Mouse (Mus musculus) liver, embryonic 13.5 days (tissue): ENCODE results near the gene Tpgs1. TPM values are rescaled to one million over a fixed set of nuclear protein-coding genes. Genes with fewer than 3 reads are reported as not detected.

Source experiments
- ATAC-seq: fragments of 200-750 bp; cut with Nextera tagmentation; 2 replicates; pipeline ENCODE4 v1.8.0; 2017; ENCODE audit warnings: low read depth, mild to moderate bottlenecking, moderate number of reproducible peaks, moderate library complexity
- DNase-seq: peaks from one replicate; pipeline ENCODE4 v3.0.0; 2022
- H3K27ac ChIP-seq: fragments of 300-500 bp; sonication (generic); 2 replicates; pipeline ENCODE4 v1.5.1; 2015; ENCODE audit warnings: moderate library complexity, mild to moderate bottlenecking, inconsistent platforms
- H3K27me3 ChIP-seq: fragments of 300-500 bp; sonication (generic); 2 replicates; pipeline ENCODE4 v1.6.1; 2015; ENCODE audit warnings: mild to moderate bottlenecking, inconsistent platforms
- H3K36me3 ChIP-seq: fragments of 300-500 bp; sonication (generic); 2 replicates; pipeline ENCODE4 v1.6.1; 2015; ENCODE audit warnings: mild to moderate bottlenecking, inconsistent platforms
- H3K4me1 ChIP-seq: fragments of 300-500 bp; sonication (generic); replicated peaks from 2 replicates; pipeline ENCODE4 v1.6.1; 2015; ENCODE audit warnings: inconsistent platforms
- H3K4me2 ChIP-seq: fragments of 300-500 bp; sonication (generic); 2 replicates; pipeline ENCODE4 v1.6.1; 2015; ENCODE audit warnings: inconsistent platforms, mild to moderate bottlenecking, moderate library complexity
- H3K4me3 ChIP-seq: fragments of 300-500 bp; sonication (generic); replicated peaks from 2 replicates; pipeline ENCODE4 v1.5.1; 2015; ENCODE audit warnings: mild to moderate bottlenecking, inconsistent platforms
- H3K9ac ChIP-seq: fragments of 300-500 bp; sonication (generic); 2 replicates; pipeline ENCODE4 v1.6.1; 2015; ENCODE audit warnings: mild to moderate bottlenecking, inconsistent platforms
- H3K9me3 ChIP-seq: fragments of 300-500 bp; sonication (generic); replicated peaks from 2 replicates; pipeline ENCODE4 v1.6.1; 2016; ENCODE audit warnings: inconsistent platforms
- WGBS: fragments of 180-500 bp; shearing (Covaris S2); methylation state at CpG from one replicate; pipeline ENCODE4 v1.1.7; 2015; ENCODE audit not compliant: insufficient replicate concordance; 5-methylcytosine and 5-hydroxymethylcytosine counted together
- polyA plus RNA-seq: library from polyadenylated mRNA; unstranded; fragments of >200 nt; fragmentation: Nextera tagmentation; extraction: Ambion mirVana; gene quantifications from 2 replicates; pipeline ENCODE4 v1.2.1, GENCODE M21; 2015

Tpgs1 gene
- polyA plus RNA-seq, 1 experiment from 2014 or later = 27.5 TPM

- Histone ChIP-seq H3K36me3 (peaks cover 44% of the 10 kb centered on the region), H3K9me3 (no peaks in the 10 kb centered on the region), H3K9ac (peak overlapping the region; percentile 91), H3K27me3 (peaks cover 2% of the 10 kb centered on the region; the same call in 1 of the 2 replicates), H3K4me2 (peak overlapping the region; percentile 95), H3K4me3 (peak overlapping the region; percentile 91), H3K27ac (peak overlapping the region; percentile 98), H3K4me1 (peaks cover 42% of the 10 kb centered on the region)
- DNase-seq = peak; percentile 58
- no peak for ATAC-seq
- 2% methylated on average over 10 of the region's 10 CpGs for WGBS
Measured at GRCm38 (mm10) chr10:79682916-79683582, 13.9 kb downstream of the Tpgs1 start.

GRCm38 (mm10) chr10:79683726-79684640 lies 14.8 kb downstream of the Tpgs1 start:
- ATAC-seq (no peak), DNase-seq (peak; percentile 37)
- Histone ChIP-seq H3K4me2 (peak overlapping the region; percentile 95), H3K9ac (peak overlapping the region; percentile 91), H3K4me1 (peaks cover 42% of the 10 kb centered on the region), H3K4me3 (peak overlapping the region; percentile 91), H3K9me3 (no peaks in the 10 kb centered on the region), H3K36me3 (peaks cover 53% of the 10 kb centered on the region), H3K27ac (peak overlapping the region; percentile 98), H3K27me3 (peaks cover 2% of the 10 kb centered on the region; the same call in 1 of the 2 replicates)
- 69% methylated on average over 6 of the region's 6 CpGs for WGBS

GRCm38 (mm10) chr10:79684770-79685600 lies 15.8 kb downstream of the Tpgs1 start:
- Histone ChIP-seq H3K27ac (peak overlapping the region; percentile 98; the same call in 1 of the 2 replicates), H3K9ac (peak overlapping the region; percentile 91), H3K27me3 (no peaks in the 10 kb centered on the region), H3K4me3 (peak overlapping the region; percentile 91; the same call in 1 of the 2 replicates), H3K4me2 (peak overlapping the region; percentile 95), H3K36me3 (peaks cover 64% of the 10 kb centered on the region), H3K4me1 (peaks cover 42% of the 10 kb centered on the region), H3K9me3 (no peaks in the 10 kb centered on the region)
- DNase-seq (no peak), ATAC-seq (no peak)
- WGBS = 90% methylated on average over 25 of the region's 25 CpGs

- Histone ChIP-seq H3K9me3 (no peaks in the 10 kb centered on the region), H3K27me3 (no peaks in the 10 kb centered on the region), H3K4me3 (no peak overlapping the region), H3K27ac (no peak overlapping the region), H3K9ac (no peak overlapping the region), H3K4me1 (peaks cover 31% of the 10 kb centered on the region), H3K4me2 (no peak overlapping the region), H3K36me3 (peaks cover 65% of the 10 kb centered on the region)
- 84% methylated on average over 2 of the region's 2 CpGs for WGBS
- no peak for DNase-seq
- no peak for ATAC-seq
Measured at GRCm38 (mm10) chr10:79686219-79686618, 17.1 kb downstream of the Tpgs1 start.

- Histone ChIP-seq H3K27me3 (no peaks in the 10 kb centered on the region), H3K4me1 (peaks cover 28% of the 10 kb centered on the region), H3K9ac (no peak overlapping the region), H3K27ac (no peak overlapping the region), H3K36me3 (peaks cover 65% of the 10 kb centered on the region), H3K4me3 (no peak overlapping the region), H3K4me2 (no peak overlapping the region), H3K9me3 (no peaks in the 10 kb centered on the region)
- 100% methylated on average over 1 of the region's 1 CpGs for WGBS
- ATAC-seq = no peak
- DNase-seq = no peak
Measured at GRCm38 (mm10) chr10:79686691-79687090, 17.5 kb downstream of the Tpgs1 start.

- DNase-seq (no peak), ATAC-seq (no peak)
- Histone ChIP-seq H3K4me1 (peaks cover 28% of the 10 kb centered on the region), H3K4me3 (no peak overlapping the region), H3K4me2 (no peak overlapping the region), H3K9me3 (0 out of 2 replicates have a peak, but pooled peaks cover 4% of the 10 kb centered on the region), H3K36me3 (peaks cover 65% of the 10 kb centered on the region), H3K9ac (no peak overlapping the region), H3K27ac (no peak overlapping the region), H3K27me3 (no peaks in the 10 kb centered on the region)
- 94% methylated on average over 6 of the region's 6 CpGs for WGBS
Measured at GRCm38 (mm10) chr10:79687513-79687912, 18.3 kb downstream of the Tpgs1 start.

- ATAC-seq (no peak), DNase-seq (no peak)
- Histone ChIP-seq H3K9ac (no peak within 1 kb of the TSS), H3K4me1 (peaks cover 16% of the 10 kb centered on the region), H3K36me3 (peaks cover 64% of the 10 kb centered on the region), H3K9me3 (0 out of 2 replicates have a peak, but pooled peaks cover 4% of the 10 kb centered on the region), H3K4me2 (no peak within 1 kb of the TSS), H3K27me3 (no peaks in the 10 kb centered on the region), H3K27ac (no peak within 1 kb of the TSS), H3K4me3 (no peak within 1 kb of the TSS)
- 83% methylated on average over 4 of the region's 4 CpGs for WGBS
Measured at GRCm38 (mm10) chr10:79688720-79689119, 19.6 kb downstream of the Tpgs1 start, which contains the start of gene Gzmm. Gene Gzmm, plus strand, starts transcription at chr10:79689020.

- Histone ChIP-seq H3K27me3 (no peaks in the 10 kb centered on the region), H3K9ac (no peak overlapping the region), H3K4me3 (no peak overlapping the region), H3K9me3 (0 out of 2 replicates have a peak, but pooled peaks cover 4% of the 10 kb centered on the region), H3K36me3 (peaks cover 59% of the 10 kb centered on the region), H3K4me2 (no peak overlapping the region), H3K27ac (no peak overlapping the region), H3K4me1 (peaks cover 12% of the 10 kb centered on the region)
- DNase-seq (no peak), ATAC-seq (no peak)
- WGBS = 83% methylated on average over 3 of the region's 3 CpGs
Measured at GRCm38 (mm10) chr10:79689178-79689577, 20.0 kb downstream of the Tpgs1 start.

GRCm38 (mm10) chr10:79691986-79692548 lies 22.9 kb downstream of the Tpgs1 start:
- Histone ChIP-seq H3K4me3 (no peak overlapping the region), H3K27ac (no peak overlapping the region), H3K4me2 (no peak overlapping the region), H3K36me3 (peaks cover 30% of the 10 kb centered on the region), H3K27me3 (no peaks in the 10 kb centered on the region), H3K9me3 (0 out of 2 replicates have a peak, but pooled peaks cover 4% of the 10 kb centered on the region), H3K9ac (no peak overlapping the region), H3K4me1 (peaks cover 11% of the 10 kb centered on the region)
- WGBS = 90% methylated on average over 2 of the region's 2 CpGs
- no peak for ATAC-seq
- no peak for DNase-seq

GRCm38 (mm10) chr10:79693580-79694378 lies 24.6 kb downstream of the Tpgs1 start:
- Histone ChIP-seq H3K4me2 (no peak overlapping the region), H3K9ac (no peak overlapping the region), H3K27ac (no peak overlapping the region), H3K27me3 (no peaks in the 10 kb centered on the region), H3K4me3 (no peak overlapping the region), H3K9me3 (0 out of 2 replicates have a peak, but pooled peaks cover 4% of the 10 kb centered on the region), H3K36me3 (peaks cover 13% of the 10 kb centered on the region), H3K4me1 (peaks cover 11% of the 10 kb centered on the region)
- ATAC-seq (no peak), DNase-seq (no peak)
- 71% methylated on average over 12 of the region's 12 CpGs for WGBS
